Mouse (Mus musculus) kidney, postnatal 10 days (tissue): Measurements from ENCODE around the gene Nr2c1.

ENCODE experiments used
- DNase-seq: peaks from one replicate; pipeline ENCODE4 v3.0.0; 2021; ENCODE audit warnings: mixed read lengths

The Nr2c1 gene

GRCm38 (mm10) chr10:94140227-94140931 lies 7.4 kb upstream of the Nr2c1 start:
- no peak for DNase-seq

- DNase-seq, result no peak
These were observed 5.4 kb upstream of the Nr2c1 start for GRCm38 (mm10) chr10:94142427-94142826.

- no peak for DNase-seq
These were observed 3.2 kb upstream of the Nr2c1 start for GRCm38 (mm10) chr10:94144581-94144980.

- DNase-seq, result no peak
These were observed 450 bp upstream of the Nr2c1 start for GRCm38 (mm10) chr10:94147391-94147755.

GRCm38 (mm10) chr10:94151488-94151887 lies 3.7 kb downstream of the Nr2c1 start:
- no peak for DNase-seq

GRCm38 (mm10) chr10:94153841-94154240 lies 6.0 kb downstream of the Nr2c1 start:
- DNase-seq, result no peak

GRCm38 (mm10) chr10:94158962-94159361 lies 11.1 kb downstream of the Nr2c1 start:
- DNase-seq, result no peak

GRCm38 (mm10) chr10:94159406-94159805 lies 11.6 kb downstream of the Nr2c1 start:
- DNase-seq, result no peak

GRCm38 (mm10) chr10:94161051-94161765 lies 13.4 kb downstream of the Nr2c1 start:
- DNase-seq, result no peak

GRCm38 (mm10) chr10:94162031-94162430 lies 14.2 kb downstream of the Nr2c1 start:
- no peak for DNase-seq

GRCm38 (mm10) chr10:94164104-94164845 lies 16.5 kb downstream of the Nr2c1 start:
- DNase-seq, result no peak

GRCm38 (mm10) chr10:94165426-94165825 lies 17.6 kb downstream of the Nr2c1 start:
- DNase-seq, result no peak

- no peak for DNase-seq
These were observed 19.4 kb downstream of the Nr2c1 start for GRCm38 (mm10) chr10:94167051-94167750.

GRCm38 (mm10) chr10:94171440-94172130 lies 23.8 kb downstream of the Nr2c1 start:
- DNase-seq, result peak; percentile 34

GRCm38 (mm10) chr10:94172137-94172536 lies 24.3 kb downstream of the Nr2c1 start:
- no peak for DNase-seq

GRCm38 (mm10) chr10:94172706-94173105 lies 24.9 kb downstream of the Nr2c1 start:
- DNase-seq, result no peak

GRCm38 (mm10) chr10:94174652-94175051 lies 26.8 kb downstream of the Nr2c1 start:
- DNase-seq, result no peak

GRCm38 (mm10) chr10:94183199-94183598 lies 35.4 kb downstream of the Nr2c1 start:
- DNase-seq, result no peak

- DNase-seq, result peak; percentile 97
These were observed 50.9 kb downstream of the Nr2c1 start, which contains the start of gene Ndufa12 for GRCm38 (mm10) chr10:94198482-94199405. Gene Ndufa12, plus strand, starts transcription at chr10:94198720.

GRCm38 (mm10) chr10:94204973-94205372 lies 57.1 kb downstream of the Nr2c1 start:
- DNase-seq, result no peak
